Mouse (Mus musculus) lung, embryonic 16.5 days (tissue): ENCODE measurements around the gene Crebbp. TPM values are rescaled to one million over a fixed set of nuclear protein-coding genes. Genes with fewer than 3 reads are reported as not detected.

Experiments
- ATAC-seq: fragments of 200-750 bp; cut with Nextera tagmentation; 2 replicates; pipeline ENCODE4 v1.8.0; 2017; ENCODE audit warnings: low read depth, mild to moderate bottlenecking, moderate library complexity
- H3K27ac ChIP-seq: fragments of 300-500 bp; sonication (generic); 2 replicates; pipeline ENCODE4 v1.5.1; 2014; ENCODE audit warnings: mild to moderate bottlenecking, control low read depth, low read length
- H3K27me3 ChIP-seq: fragments of 300-500 bp; sonication (generic); 2 replicates; pipeline ENCODE4 v1.6.1; 2014; ENCODE audit warnings: low read depth, low read length, mixed read lengths; ENCODE audit not compliant: control insufficient read depth, insufficient read depth
- H3K36me3 ChIP-seq: fragments of 300-500 bp; sonication (generic); 2 replicates; pipeline ENCODE4 v1.6.1; 2014; ENCODE audit warnings: low read length; ENCODE audit not compliant: control insufficient read depth, insufficient read depth
- H3K4me1 ChIP-seq: fragments of 300-500 bp; sonication (generic); replicated peaks from 2 replicates; pipeline ENCODE4 v1.6.1; 2014; ENCODE audit warnings: low read length, mixed read lengths; ENCODE audit not compliant: control insufficient read depth, insufficient read depth
- H3K4me2 ChIP-seq: fragments of 300-500 bp; sonication (generic); 2 replicates; pipeline ENCODE4 v1.6.1; 2014; ENCODE audit warnings: low read depth, low read length, control low read depth
- H3K4me3 ChIP-seq: fragments of 300-500 bp; sonication (generic); 2 replicates; pipeline ENCODE4 v1.5.1; 2014; ENCODE audit warnings: mild to moderate bottlenecking, low read length, control low read depth
- H3K9ac ChIP-seq: fragments of 300-500 bp; sonication (generic); 2 replicates; pipeline ENCODE4 v1.6.1; 2014; ENCODE audit warnings: low read length, control low read depth
- H3K9me3 ChIP-seq: fragments of 300-500 bp; sonication (generic); 2 replicates; pipeline ENCODE4 v1.6.1; 2016; ENCODE audit warnings: low read length; ENCODE audit not compliant: control insufficient read depth
- WGBS: fragments of 180-500 bp; shearing (Covaris S2); extraction: QIAGEN DNeasy Blood & Tissue Kit; methylation state at CpG from one replicate; pipeline ENCODE4 v1.1.7; 2014; 5-methylcytosine and 5-hydroxymethylcytosine counted together
- polyA plus RNA-seq: library from polyadenylated mRNA; unstranded; fragments of >200 nt; fragmentation: Nextera tagmentation; extraction: Ambion mirVana; gene quantifications from 2 replicates; pipeline ENCODE4 v1.2.1, GENCODE M21; 2015

The Crebbp gene
- polyA plus RNA-seq, 1 experiment from 2014 or later = 31.1 TPM

DNA sequence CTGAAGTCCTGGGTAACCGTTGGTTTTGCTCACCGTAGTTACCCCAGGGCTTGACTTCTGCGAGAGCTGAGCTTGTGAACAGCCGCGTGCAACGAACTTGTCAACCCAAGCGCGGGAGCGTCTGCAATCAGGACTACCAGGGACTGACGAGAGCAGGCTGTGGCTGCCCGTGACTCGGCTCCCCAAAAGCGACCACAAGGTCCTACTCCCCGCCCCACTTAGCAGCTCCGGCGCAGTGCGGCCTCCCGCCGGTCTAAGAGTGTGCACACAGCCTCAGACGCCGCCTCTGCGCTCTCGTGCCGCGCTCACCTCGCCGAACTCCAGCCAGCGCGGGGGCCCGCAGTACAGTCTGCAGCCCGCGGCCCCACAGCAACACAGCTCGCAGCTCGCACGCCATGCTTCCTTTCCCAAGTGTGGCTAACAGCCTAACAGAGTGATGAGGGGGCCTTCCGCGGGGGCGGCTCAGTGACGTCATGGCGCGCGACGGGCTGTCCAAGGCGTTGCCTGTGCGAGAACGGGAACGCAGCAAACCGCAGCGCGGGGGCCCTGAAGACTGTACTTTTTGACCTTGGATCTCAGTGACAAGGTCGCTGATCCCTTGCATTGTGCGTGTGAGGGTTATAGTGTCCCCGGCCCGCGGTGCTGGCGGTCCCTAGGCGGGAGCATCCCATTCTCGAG is 136.3 kb downstream of the Crebbp start, which contains the start of gene Trap1:
Gene Trap1, minus strand, starts transcription at position 444 of the 678 bp plus-strand sequence.
- Histone ChIP-seq H3K9me3 (no peaks in the 10 kb centered on the region), H3K4me3 (peak within 1 kb of the TSS; percentile 96), H3K27me3 (no peaks in the 10 kb centered on the region), H3K4me2 (peak within 1 kb of the TSS; percentile 73), H3K27ac (peak within 1 kb of the TSS; percentile 86), H3K36me3 (no peaks in the 10 kb centered on the region), H3K4me1 (peaks cover 14% of the 10 kb centered on the region), H3K9ac (peak within 1 kb of the TSS; percentile 91)
- WGBS = under 1% methylated on average over 56 of the region's 58 CpGs
- ATAC-seq = peak; percentile 98

GRCm38 (mm10) chr16:4074836-4075235 is 139.0 kb downstream of the Crebbp start:
- Histone ChIP-seq H3K9ac (no peak overlapping the region), H3K9me3 (no peaks in the 10 kb centered on the region), H3K4me3 (no peak overlapping the region), H3K27ac (no peak overlapping the region), H3K27me3 (no peaks in the 10 kb centered on the region), H3K36me3 (no peaks in the 10 kb centered on the region), H3K4me1 (peaks cover 14% of the 10 kb centered on the region), H3K4me2 (no peak overlapping the region)
- ATAC-seq = no peak
- 65% methylated on average over 3 of the region's 3 CpGs for WGBS

DNA sequence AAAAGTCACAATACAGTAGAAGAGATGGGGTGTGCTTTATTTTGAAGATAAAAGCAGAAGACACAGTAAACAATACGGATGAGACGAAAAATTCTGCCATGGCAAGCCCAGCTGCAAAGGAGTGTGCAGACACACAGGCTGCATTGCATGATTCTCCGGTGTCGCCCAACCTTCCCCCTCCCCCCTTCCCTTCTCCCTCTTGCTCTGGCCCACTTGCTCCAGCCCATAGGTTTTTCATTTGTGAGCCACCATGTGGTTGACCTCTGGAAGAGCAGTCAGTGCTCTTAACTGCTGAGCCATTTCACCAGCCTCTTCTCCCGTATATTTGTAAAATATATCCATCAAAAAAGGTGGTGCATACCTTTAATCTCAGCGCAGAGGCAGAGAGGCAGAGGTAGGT is 139.5 kb downstream of the Crebbp start:
- Histone ChIP-seq H3K36me3 (no peaks in the 10 kb centered on the region), H3K4me2 (no peak overlapping the region), H3K27me3 (no peaks in the 10 kb centered on the region), H3K9ac (no peak overlapping the region), H3K4me1 (peaks cover 11% of the 10 kb centered on the region), H3K27ac (no peak overlapping the region), H3K9me3 (no peaks in the 10 kb centered on the region), H3K4me3 (no peak overlapping the region)
- 65% methylated on average over 6 of the region's 6 CpGs for WGBS
- ATAC-seq = no peak

DNA sequence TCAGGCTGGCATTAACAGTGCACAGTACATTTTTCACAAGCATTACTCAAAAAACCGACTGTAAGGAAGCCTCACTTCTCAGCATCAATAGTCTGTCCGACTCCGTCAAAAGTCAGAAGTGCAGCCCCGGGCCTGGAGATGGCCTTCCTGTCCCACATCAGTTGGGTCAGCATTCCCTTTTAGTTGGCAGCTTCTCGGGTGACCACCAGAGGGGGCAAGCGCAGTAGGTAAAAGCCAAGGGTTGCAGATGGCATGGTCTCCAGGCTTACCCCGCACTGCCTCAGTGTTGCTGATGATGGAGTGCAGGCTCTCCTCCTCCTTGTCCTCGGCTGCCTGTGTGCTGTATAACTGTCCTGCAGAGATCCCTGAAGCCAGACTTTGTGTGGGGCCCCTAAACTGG is 145.2 kb downstream of the Crebbp start:
- Histone ChIP-seq H3K9ac (no peak overlapping the region), H3K9me3 (no peaks in the 10 kb centered on the region), H3K27me3 (no peaks in the 10 kb centered on the region), H3K4me3 (no peak overlapping the region), H3K4me2 (no peak overlapping the region), H3K27ac (no peak overlapping the region), H3K36me3 (peaks cover 18% of the 10 kb centered on the region), H3K4me1 (no peaks in the 10 kb centered on the region)
- 44% methylated on average over 8 of the region's 8 CpGs for WGBS
- no peak for ATAC-seq

- H3K9me3 ChIP-seq = no peaks in the 10 kb centered on the region
- H3K27me3 ChIP-seq = no peaks in the 10 kb centered on the region
- H3K4me2 ChIP-seq = no peak overlapping the region
- peaks cover 38% of the 10 kb centered on the region for H3K36me3 ChIP-seq
- no peak overlapping the region for H3K27ac ChIP-seq
- H3K9ac ChIP-seq = no peak overlapping the region
- ATAC-seq = no peak
- no peak overlapping the region for H3K4me3 ChIP-seq
- WGBS = 88% methylated on average over 4 of the region's 4 CpGs
- H3K4me1 ChIP-seq = no peaks in the 10 kb centered on the region
These were observed 148.9 kb downstream of the Crebbp start for GRCm38 (mm10) chr16:4064945-4065344.

GRCm38 (mm10) chr16:4053811-4054210 is 160.0 kb downstream of the Crebbp start:
- 70% methylated on average over 3 of the region's 3 CpGs for WGBS
- Histone ChIP-seq H3K4me2 (no peak overlapping the region), H3K36me3 (peaks cover 36% of the 10 kb centered on the region), H3K27ac (no peak overlapping the region), H3K27me3 (no peaks in the 10 kb centered on the region), H3K9me3 (no peaks in the 10 kb centered on the region), H3K4me3 (no peak overlapping the region), H3K9ac (no peak overlapping the region), H3K4me1 (no peaks in the 10 kb centered on the region)
- no peak for ATAC-seq

- no peaks in the 10 kb centered on the region for H3K9me3 ChIP-seq
- ATAC-seq = no peak
- H3K4me1 ChIP-seq = no peaks in the 10 kb centered on the region
- H3K27me3 ChIP-seq = no peaks in the 10 kb centered on the region
- no peak overlapping the region for H3K4me2 ChIP-seq
- 93% methylated on average over 4 of the region's 4 CpGs for WGBS
- H3K36me3 ChIP-seq = peaks cover 34% of the 10 kb centered on the region
- H3K9ac ChIP-seq = no peak overlapping the region
- no peak overlapping the region for H3K4me3 ChIP-seq
- H3K27ac ChIP-seq = no peak overlapping the region
These were observed 161.2 kb downstream of the Crebbp start for GRCm38 (mm10) chr16:4052601-4053000.

DNA sequence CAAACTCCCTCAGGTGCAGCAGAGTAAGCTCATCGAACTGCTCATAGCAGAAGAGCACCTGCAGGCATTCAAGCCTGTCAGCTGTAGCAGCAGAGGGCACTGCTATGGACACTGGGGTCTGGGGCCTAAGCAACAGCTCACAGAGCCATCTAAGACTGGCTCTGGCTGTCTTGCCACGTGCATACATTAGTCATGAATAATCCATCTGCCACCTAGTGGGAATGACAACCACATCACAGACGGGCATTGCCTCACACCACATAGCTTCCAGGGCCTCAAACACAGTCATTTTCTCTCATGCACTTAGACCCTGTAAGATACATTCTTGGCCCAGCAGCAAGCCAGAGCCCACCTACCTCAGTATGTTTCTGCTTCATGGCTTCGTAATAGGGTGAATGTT is 168.3 kb downstream of the Crebbp start:
- ATAC-seq = no peak
- Histone ChIP-seq H3K9me3 (no peaks in the 10 kb centered on the region), H3K9ac (no peak overlapping the region), H3K27ac (no peak overlapping the region), H3K4me3 (no peak overlapping the region), H3K4me2 (no peak overlapping the region), H3K36me3 (peaks cover 21% of the 10 kb centered on the region), H3K27me3 (no peaks in the 10 kb centered on the region), H3K4me1 (no peaks in the 10 kb centered on the region)
- WGBS = 81% methylated on average over 4 of the region's 4 CpGs

DNA sequence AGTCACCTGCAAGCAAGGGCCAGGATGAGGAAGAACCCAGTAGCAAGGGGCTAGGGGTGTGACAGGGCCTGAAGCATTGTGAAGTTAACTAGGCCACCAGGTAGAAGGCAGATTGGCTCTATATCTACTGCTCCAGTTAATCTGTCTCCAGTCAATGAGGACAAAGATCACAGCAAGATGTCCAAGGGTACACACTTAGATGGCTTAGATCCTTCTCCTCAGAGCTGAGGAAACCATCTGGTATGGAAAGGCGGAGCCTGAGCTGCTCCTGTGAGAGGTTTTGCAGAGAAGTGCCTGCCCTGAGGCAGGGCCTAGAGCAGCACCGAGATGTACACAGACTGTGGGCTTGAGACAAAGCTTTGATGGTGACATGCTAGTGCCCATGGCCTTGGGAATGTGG is 169.7 kb downstream of the Crebbp start:
- no peak overlapping the region for H3K9ac ChIP-seq
- 84% methylated on average over 2 of the region's 2 CpGs for WGBS
- H3K27me3 ChIP-seq = no peaks in the 10 kb centered on the region
- H3K9me3 ChIP-seq = no peaks in the 10 kb centered on the region
- ATAC-seq = no peak
- H3K4me1 ChIP-seq = no peaks in the 10 kb centered on the region
- H3K4me2 ChIP-seq = no peak overlapping the region
- no peak overlapping the region for H3K27ac ChIP-seq
- H3K36me3 ChIP-seq = peaks cover 21% of the 10 kb centered on the region
- H3K4me3 ChIP-seq = no peak overlapping the region
